Mouse (Mus musculus) adrenal gland, postnatal 25 days (tissue): Measurements from ENCODE around the gene Epn2. TPM values are rescaled to one million over a fixed set of nuclear protein-coding genes. Genes with fewer than 3 reads are reported as not detected.

Source experiments
- DNase-seq: peaks from one replicate; pipeline ENCODE4 v3.0.0; 2021; ENCODE audit warnings: mixed read lengths
- total RNA-seq: library from RNA; stranded (reverse); gene quantifications from 2 replicates; pipeline ENCODE4 v1.2.3, GENCODE M21; 2021

Epn2 gene
- total RNA-seq, 1 experiment from 2014 or later, result 30.5 TPM

DNA sequence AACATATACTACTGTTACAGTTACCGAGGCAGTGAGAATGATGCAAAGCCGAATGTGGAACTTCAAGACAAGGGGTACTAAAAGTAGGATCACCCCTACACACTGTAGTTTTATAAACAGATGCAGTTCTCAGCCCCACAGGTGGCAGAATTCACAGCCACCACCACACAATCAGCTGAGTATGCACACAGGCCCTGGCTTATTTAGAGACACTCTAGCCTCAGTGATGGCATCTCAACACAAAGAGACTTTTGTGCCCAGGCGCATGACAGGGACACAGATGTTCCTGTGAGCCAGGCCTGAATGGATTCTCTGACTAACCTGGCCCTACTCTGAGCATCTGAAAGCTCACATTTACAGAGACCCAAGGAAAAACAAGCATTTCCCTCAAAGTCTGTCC is 42.1 kb downstream of the Epn2 start:
- DNase-seq, result no peak

DNA sequence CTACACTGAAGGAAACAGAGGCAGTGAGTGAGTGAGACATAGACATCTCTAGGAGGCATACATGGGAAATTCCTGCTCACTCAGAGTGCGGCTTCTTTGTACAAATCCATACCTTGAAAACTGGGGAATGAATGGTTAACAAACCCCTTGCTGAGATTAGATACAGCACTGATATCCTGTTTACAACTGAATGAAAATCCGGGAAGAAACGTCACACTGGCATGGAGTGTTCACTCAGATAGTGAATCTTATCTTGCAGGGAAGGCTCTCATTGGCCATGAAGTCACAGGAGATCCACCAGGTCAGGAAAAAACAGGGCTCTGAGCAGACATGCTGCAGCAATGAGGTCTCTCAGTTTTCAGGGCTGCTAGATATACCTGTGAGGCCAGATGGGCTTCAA is 42.5 kb downstream of the Epn2 start:
- DNase-seq, result no peak

DNA sequence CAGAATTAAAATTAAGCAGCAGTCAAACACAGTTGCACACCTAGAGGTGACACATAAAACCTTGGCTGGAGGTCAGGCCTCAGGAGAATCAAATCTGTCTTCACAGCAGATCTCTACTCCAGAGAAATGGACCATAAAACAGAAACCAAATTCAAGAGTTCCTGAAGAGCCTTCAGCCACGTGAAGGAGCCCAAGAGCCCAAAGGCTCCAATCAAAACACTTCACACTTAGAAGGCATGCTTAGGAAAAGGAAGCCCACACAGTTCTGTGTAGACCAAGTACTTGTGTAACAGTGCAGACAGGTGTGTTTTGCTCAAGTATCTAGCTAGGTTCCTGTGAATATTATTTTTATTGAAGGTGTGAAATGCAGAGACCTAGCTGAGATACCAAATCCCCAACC is 44.0 kb downstream of the Epn2 start:
- DNase-seq, result no peak

DNA sequence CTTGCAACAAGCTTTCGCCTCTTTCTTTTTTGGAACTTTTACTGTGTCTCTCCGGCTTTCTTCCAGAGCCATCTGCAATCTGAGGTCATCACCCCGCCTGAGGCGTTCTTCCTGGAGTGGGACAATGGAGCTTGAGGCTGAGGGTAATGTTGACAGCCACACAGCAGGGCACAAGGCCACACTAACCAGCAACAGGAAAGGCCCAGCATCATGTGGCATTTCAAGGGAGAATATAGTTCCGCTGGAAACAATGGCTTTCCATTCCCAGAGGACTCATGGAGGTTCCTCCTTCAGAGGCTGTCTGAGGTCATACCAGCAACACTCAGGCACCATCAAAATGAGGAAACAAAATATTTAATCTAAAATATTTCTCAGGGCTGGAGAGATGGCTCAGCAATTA is 45.9 kb downstream of the Epn2 start:
- DNase-seq, result peak; percentile 16

GRCm38 (mm10) chr11:61532820-61533219 is 46.7 kb downstream of the Epn2 start:
- no peak for DNase-seq

DNA sequence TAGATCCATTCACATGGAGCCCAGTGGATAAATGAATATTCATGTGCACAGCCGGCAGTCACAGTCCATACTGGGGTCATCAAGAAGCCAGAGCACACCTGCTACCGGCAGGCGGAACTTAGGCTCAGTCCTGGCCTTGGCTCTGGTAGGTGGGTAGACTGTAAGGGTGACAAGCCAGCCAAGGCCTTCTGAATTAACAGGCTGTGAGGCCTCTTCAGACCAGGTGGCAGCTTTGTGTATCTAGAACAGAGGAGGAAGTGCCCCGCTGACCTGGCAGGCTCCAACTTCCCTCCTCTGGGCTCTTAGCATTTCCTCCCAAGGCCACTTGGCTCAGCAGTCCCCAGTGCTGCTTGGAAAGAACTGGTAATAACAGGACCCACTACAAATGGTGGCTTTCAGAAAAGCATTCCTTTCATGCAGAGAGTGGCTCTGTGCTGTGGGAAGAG is 50.2 kb downstream of the Epn2 start:
- DNase-seq, result peak; percentile 23

DNA sequence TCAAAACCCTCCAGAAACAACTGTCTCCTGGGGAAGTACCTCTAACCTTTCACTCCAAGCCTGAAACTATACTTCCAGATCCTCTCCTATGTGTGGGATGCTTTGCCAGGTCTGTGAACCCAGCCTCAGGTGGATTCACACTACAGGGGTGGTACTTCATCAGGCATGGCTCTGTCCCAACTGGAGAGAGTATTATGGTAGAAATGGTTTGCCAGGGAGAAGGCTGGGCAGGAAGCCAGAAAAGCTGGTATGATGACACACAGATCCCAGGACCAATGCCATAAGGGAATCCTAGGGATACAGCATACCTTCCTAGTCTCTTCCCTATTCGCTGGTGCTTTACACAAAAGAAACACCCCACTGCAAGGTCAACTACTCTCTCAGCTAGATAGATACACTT is 52.6 kb downstream of the Epn2 start:
- peak; percentile 41 for DNase-seq

DNA sequence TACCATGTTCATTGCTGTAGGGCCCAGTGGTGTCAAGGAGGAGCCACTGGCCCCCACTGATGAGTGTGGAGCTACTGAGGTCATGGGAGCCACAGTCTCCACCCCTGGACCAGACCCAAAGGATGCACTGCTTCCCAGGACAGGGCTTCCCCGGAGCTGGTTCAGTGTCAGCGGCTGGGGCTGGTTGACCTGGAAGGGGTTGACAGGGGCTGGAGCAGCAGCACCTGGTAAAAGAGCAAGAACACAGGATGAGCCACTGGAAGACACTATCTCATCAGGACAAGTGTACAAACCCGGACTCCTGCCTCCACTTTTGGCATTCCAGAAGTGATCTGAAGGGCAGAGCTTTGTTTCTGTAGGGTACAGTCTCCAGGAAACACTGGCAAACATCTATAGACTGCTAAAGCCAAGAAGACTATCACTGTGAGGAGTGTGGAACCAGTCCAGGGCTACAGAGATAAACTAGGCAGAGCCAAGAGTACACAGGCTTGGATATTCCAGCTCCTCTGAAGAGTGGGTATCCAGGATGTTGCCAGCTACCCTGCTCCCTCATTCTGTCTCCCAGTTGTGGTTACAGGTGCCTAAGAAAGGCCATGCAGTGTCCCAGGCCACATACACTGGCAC is 59.9 kb downstream of the Epn2 start:
- DNase-seq, result no peak

DNA sequence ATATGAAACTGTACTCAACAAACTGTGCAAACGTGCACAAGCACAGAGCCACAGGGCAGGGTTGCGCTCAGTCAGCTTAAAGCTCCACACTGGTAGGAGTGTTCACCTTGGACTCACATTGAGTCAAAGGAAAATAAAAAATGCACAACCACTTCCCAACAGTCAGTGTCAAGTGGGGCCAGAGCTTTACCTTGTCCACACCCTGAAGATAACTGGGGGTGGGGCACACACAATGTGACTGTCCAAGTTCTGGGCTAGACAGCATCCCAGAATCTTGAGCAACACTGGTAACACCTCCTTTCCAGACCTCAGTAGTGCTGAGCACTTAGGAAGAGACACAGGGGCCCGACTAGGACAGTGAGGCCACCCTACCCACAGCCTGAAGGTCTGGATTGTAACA is 60.6 kb downstream of the Epn2 start:
- no peak for DNase-seq

DNA sequence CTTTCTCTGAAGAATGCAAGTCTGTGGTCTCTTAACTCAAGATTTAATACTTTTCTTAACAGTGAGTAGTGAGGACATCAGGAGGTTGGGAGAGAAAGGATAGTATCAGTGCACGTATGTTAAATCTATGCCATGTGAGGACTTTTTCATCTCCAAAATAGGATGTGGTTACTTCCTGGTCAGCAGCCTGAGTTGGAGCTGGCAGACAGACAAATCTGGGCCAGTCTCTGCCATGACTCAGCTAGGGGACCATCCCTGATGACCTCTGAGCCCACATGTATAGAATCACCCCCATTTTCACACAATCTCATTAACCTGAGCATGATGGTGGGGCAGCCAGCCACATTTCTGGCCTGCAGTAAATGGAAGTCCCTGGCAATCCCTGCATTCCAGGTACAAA is 61.5 kb downstream of the Epn2 start:
- no peak for DNase-seq

DNA sequence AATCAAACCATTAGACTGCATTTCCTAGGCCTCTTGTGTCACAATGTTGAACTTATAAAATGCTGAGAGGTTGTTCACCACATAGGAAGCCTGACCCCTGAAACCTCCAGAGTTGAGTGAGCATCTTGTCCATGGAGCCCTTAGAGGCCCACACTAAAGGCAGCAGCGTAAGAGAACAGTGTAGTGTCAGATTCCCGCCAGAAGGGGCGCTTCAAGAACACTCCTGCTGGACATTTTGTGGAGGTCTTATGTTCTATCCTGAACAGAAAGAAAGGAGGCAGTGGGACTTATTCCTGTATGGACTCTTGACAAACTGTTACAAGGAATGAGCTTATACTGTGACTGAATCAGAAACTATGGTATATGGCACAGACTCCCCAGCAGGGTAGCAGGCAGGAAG is 64.5 kb downstream of the Epn2 start:
- peak; percentile 28 for DNase-seq

DNA sequence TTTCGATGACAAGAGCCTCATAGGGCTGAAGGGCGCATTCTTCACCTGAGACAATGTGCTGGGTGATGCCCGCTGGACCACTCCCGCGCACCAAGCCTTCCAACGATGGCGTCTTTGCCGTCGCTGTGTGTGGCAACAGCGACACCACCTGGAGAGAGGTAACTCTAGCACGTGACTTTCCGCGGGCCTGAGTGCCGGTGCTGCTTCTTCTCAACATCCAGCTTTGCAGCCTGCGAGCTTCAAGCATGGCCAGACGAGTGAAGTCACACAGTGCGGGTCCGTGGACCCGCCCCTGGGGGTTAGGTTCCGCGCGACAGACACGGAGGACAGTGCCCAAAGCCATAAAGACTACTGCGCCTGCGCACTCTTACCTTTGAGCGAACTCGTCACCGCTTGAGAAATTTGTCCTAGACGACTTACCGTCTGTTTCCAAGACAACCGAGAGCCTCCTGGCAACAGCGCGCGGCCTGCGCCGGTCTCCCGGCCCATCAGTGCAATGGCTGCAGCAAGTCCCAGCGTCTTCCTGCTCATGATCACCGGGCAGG is 74.7 kb downstream of the Epn2 start, which contains the start of gene B9d1:
B9d1 (plus strand) TSS at position 432 of the 545 bp plus-strand sequence.
- DNase-seq, result peak; percentile 92

DNA sequence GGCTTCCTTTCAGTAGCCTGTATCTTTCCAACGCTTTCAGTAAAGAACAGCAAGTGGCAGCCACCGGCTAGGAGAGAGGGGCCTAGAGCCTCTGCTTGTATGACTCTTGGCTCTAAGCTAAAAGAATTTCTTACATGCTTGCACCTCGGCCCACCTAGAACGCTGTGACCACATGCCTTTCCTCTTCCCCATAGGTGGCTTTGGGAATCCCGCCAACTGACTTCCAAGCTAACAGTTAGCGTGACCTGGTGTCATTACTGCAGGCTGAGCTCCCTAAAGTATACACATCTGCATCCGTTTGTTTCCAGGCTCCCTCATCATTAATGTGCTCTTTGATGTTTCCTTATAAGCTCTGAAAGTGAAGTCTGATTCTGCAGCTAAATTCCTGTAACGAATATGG is 75.6 kb downstream of the Epn2 start:
- DNase-seq, result no peak

GRCm38 (mm10) chr11:61498736-61499504 is 80.6 kb downstream of the Epn2 start:
- DNase-seq, result no peak

- DNase-seq, result no peak
Observed at GRCm38 (mm10) chr11:61497490-61497889, 82.0 kb downstream of the Epn2 start.

GRCm38 (mm10) chr11:61495528-61495927 is 84.0 kb downstream of the Epn2 start:
- DNase-seq, result no peak

- peak; percentile 97 for DNase-seq
Observed at GRCm38 (mm10) chr11:61494129-61494997, 85.1 kb downstream of the Epn2 start, which contains the start of gene Mapk7. Gene Mapk7 (minus strand): TSS chr11:61494406.

DNA sequence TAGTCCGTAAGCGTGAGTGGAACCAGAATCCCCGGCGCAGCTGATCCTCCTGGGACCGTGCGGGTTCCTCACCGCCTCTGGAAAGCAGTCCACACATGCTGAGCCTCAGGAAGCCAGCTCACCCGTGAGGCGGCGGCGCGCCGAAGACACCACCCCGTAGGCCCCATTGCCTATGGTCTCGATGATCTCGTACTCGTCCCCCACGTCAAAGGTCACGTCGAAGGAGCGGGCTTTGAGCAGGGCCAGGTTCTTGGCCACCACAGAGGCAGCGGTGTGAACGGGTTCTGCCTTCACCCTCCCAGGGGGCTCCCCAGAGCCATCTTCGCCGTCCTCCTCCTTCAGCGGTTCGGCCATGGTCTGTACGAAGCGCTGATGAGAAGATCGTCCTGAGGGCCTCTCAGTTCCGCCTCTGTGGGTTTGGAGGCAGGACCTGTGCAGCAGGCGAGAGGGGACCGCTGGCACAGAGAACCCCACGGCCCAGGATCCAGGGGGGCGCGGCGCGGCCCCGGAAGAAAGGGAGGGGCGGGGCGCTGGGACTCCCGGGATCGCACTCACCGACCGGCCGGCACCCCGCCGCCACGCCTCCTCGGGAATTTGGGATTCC is 85.9 kb downstream of the Epn2 start:
- DNase-seq, result peak; percentile 48

DNA sequence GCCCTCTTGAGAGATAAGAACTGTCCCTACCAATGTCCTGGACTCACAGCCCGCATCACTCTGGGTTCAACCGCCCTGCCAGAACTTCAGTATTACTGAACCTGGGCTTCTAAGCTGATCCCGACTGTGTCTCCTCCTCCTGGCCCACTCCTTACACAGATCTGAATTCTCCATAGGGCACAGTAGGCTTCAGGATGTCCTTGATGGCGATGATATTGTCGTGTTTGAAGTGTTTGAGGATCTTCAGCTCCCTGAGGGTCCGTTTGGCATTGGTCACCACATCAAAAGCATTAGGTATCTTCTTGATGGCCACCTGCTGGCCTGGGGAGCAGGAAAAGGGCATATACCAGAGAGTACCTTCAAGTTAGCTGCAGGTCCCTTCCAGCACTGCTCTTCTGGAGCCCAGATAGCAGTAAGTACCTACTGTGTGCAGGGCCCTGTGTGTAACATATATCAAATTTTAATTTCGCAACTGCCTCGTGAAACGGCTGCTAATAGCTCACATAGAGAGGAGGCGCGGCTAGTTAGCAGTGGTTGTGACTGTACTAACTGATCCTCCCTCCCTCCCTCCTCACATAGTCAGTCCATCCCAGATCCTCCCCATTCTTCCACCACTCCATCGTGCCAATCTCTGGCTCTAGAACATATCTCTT is 86.6 kb downstream of the Epn2 start:
- DNase-seq, result no peak

DNA sequence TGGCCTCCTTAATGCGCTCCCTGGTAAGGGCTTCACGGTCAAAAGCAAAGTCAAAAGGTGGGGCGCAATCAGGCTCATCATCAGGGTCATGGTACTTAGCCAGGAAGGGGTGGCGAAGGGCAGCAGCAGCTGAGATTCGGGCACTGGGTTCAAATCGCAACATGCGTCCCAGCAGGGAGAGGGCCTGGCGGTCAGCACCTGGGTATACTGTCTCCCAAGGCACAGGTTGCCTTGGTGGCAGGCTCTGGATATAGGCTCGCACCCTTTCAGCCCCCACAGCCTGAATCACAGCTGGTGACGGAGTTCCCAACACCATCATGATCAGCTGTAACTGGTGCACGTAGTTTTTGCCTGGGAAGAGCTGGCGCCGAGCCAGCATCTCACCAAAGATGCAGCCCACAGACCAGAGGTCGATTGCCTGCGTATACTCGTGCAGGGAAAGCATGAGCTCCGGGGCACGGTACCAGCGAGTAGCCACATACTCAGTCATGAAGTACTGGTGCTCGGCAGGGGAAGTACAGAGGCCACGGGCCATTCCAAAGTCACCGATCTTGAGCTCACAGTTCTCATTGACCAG is 88.5 kb downstream of the Epn2 start:
- DNase-seq, result no peak

- no peak for DNase-seq
Observed at GRCm38 (mm10) chr11:61489874-61490273, 89.6 kb downstream of the Epn2 start.
